Mouse (Mus musculus): ENCODE results near the gene Map2k5. TPM values are rescaled to one million over a fixed set of nuclear protein-coding genes. Genes with fewer than 3 reads are reported as not detected.
A peak's percentile ranks its signal among the peaks of the same experiment; 100 is the strongest.

The Map2k5 gene
- 10 to 100 TPM; 32.2 to 34.9 (median 34.5) TPM for total RNA-seq (2022)

DNA sequence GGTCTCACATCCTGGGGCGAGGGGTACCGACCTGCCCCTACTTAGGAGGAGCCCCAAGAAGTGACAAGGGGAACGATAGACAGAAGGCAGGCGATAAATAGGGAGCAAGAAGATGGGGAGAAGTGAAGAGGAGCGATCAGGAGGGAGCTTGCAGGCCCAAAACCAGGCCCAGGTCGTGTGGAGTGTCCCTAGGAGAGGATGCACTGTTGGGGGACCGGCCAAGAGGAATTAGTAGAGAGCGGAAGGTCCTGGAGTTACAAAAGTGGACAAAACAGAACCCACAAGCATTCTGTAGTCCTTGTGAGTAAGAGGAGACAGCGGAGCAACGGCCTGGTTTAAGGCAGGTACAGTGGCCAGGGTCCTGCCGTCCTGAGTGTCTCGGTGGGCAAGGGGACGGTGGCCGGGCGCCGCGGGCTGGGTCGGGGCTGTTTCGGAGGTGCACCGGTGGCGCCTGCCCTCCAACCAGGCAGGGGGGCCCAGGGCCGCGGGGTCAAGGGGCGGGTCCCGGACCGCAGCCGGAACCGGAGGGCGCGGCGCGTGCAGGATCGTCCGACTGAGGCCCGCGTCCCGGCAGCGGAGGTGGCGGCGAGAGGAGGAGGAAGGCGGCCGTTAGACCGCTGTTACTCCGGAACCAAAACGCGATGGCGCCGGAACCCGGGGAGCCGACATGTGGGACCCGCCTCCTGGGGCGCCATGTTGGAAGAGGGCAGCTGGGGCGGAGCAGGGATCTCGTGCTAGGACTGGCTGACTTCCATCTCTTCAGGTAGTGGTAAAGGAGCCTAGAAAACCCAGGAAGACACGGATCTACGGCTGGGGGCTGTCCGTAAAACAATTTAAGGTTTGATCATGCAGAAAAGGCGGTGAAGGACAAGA, at the start of gene Map2k5:
Gene Map2k5 (minus strand): TSS at position 633 of the 873 bp plus-strand sequence.
- peak; percentile 82 to 91 for DNase-seq (ENCODE audit: low spot score in 2 of 2)

- no peak for DNase-seq (ENCODE audit: low spot score in 2 of 2)
Observed at GRCm38 (mm10) chr9:63421096-63421736, 43.5 kb upstream of the Map2k5 start.

DNA sequence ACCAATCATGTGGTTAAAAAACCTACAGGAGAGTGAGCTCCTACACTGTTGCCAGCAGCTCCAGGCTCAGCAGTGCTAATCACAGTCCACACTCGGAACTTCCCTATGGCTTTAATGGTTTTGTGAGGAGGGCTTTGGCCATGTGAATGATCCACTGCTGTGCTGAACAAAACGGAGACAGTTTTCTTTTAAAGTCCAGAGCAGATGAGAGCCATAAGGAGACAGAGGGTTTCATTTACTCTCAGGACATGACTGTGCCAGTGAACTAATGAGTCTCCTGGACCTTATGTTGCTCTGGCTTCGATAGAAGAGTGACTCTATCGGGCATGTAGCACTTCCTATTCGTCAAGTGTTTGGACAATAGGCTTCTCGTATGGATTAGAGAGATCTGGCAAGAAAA, 42.7 kb upstream of the Map2k5 start:
- DNase-seq (ENCODE audit: low spot score in 2 of 2), result no peak

- DNase-seq (ENCODE audit: low spot score in 2 of 2), result no peak
Observed at GRCm38 (mm10) chr9:63400176-63400575, 22.5 kb upstream of the Map2k5 start.

DNA sequence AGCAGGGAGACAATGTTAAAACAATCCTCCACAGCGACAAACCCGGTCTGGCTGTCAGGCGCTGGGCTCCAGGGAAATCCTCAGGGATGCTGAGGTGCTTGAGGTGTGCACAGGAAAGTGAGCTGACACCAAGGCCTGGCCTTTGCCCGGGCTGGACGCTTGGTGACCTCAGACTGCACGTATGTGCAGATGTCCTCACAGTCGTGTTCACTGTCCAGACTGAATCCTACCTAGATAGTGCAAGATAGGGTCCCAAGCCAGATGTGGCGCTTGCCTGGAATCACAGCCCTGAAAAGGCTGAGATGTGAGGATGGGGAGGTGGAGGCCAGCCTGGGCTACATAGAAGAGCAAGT, 21.7 kb upstream of the Map2k5 start:
- DNase-seq (ENCODE audit: low spot score in 2 of 2), result no peak

- DNase-seq (ENCODE audit: low spot score in 2 of 2), result peak; percentile 89 to 90
Observed at GRCm38 (mm10) chr9:63398611-63399462, 21.1 kb upstream of the Map2k5 start, which contains the start of gene 2300009A05Rik. Gene 2300009A05Rik (minus strand): TSS chr9:63399246.

- peak in 1 of 2 experiments; percentile 33 for DNase-seq (ENCODE audit: low spot score in 2 of 2)
Observed at GRCm38 (mm10) chr9:63395612-63396011, 17.9 kb upstream of the Map2k5 start.

GRCm38 (mm10) chr9:63391307-63391706, 13.6 kb upstream of the Map2k5 start:
- DNase-seq (ENCODE audit: low spot score in 2 of 2), result no peak

- no peak for DNase-seq (ENCODE audit: low spot score in 2 of 2)
Observed at GRCm38 (mm10) chr9:63382761-63383160, 5.1 kb upstream of the Map2k5 start.

DNA sequence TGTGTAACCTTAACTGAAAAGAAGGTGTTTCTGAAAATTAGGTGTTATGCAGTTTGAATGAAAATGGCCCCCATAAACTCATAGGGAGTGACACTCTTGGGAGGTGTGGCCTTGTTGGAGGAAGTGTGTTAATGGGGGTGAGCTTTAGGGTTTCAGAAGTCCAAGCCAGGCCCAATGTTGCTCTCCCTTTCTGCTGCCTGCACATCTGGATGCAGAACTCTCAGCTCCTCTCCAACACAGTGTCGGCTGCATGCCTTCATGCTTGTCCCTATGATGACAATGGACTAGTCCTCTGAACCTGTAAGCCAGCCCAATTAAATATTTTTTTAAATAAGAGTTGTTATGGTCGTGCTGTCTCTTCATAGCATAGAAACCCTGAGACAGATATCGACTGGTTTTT, 2.6 kb upstream of the Map2k5 start:
- no peak for DNase-seq (ENCODE audit: low spot score in 2 of 2)

GRCm38 (mm10) chr9:63378174-63378573, 472 bp upstream of the Map2k5 start:
- no peak for DNase-seq (ENCODE audit: low spot score in 2 of 2)

DNA sequence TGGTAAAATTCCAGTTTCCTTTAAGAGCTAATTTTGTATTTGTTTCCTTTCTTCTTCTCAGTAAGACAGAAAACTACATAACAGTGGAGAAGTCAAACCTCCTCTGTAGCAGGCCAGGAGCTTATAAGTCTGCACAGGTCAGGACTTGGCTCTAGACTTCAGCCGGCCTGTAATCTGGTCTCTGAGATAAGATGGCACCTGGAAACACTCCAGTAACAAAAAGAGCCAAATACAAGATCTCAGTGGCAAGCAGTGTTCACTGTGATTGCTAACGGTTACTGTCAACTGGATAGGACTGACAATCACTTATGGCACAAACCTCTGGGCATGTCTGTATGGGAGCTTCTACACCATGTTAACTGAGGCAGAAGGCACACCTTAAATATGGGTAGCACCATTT, 4.4 kb downstream of the Map2k5 start:
- DNase-seq (ENCODE audit: low spot score in 2 of 2), result no peak

DNA sequence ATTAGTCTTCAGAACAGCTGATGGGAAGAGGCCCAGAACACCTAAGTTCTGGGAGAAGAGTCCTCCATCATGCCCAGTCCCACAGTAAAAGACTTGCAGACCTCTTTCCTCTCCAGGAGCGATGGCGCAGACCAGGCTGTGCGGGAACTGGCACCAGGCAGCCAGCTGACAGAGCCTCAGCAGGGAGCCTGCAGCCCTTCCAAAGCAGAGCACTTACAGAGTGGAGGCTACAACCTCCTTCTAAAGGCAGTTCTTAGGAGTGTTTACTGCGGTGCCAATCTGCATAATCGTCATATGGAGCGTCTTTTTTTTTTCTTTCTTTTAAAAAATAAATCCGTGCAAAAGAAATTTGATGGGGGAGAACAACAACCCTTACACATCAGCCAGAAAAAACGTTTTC, 5.2 kb downstream of the Map2k5 start:
- no peak for DNase-seq (ENCODE audit: low spot score in 2 of 2)

DNA sequence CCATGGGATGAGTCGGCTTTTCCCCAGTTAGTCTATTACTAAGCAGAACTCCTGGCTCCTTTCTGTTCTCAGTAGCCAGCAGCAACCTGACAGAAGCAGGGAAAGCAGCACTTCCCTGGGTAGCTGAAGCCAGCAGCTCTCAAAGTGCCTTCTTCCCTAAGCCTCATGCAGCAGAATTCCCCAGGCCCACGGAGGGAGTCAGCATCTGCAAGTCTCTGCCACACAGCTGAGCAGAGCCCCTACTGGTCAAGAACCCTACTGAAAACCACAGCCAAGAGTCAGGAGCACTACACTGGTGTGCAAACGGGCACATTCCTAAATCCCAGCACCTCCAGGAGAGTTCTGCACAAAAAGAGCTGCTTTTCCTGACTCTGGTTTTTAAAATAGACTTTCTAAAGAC, 17.3 kb downstream of the Map2k5 start:
- DNase-seq (ENCODE audit: low spot score in 2 of 2), result no peak

- DNase-seq (ENCODE audit: low spot score in 2 of 2), result no peak
Observed at GRCm38 (mm10) chr9:63359016-63359415, 18.7 kb downstream of the Map2k5 start.

DNA sequence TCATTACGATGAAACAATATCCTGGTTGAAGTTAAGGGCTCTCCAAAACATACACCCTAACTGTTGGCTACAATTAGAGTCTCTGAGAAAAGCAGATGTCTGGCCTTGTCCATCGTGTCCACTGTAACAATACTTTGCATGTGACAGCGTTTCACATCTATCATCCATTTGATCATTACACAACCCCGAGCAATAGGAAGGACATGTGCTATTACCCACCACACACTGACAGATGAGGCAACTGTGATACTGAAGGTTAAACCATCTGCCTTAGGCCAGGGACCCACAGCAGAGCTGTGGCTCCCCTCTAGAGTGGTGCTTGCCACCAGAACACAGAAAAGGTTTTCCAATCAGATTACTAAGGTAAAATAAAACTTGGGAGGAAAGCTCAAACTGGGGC, 21.0 kb downstream of the Map2k5 start:
- no peak for DNase-seq (ENCODE audit: low spot score in 2 of 2)

DNA sequence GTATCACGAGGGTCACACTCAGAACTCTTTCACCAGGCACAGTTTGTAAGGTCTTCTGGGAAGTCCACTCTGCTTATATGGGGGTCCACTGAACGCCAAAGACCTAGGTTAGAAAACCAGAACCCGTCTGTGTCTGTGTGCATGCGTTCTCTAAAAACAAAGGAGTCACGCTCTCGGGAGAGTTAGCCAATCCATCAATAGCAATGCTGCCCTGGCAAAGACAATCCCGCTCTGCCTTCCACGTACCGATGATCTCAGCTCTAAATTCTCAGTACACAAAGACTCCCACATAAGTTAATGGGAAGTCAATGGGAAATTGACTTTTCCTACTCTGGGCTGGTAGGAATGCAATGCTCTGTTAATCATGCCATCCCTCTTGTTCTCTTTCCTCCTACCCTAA, 21.4 kb downstream of the Map2k5 start:
- no peak for DNase-seq (ENCODE audit: low spot score in 2 of 2)

GRCm38 (mm10) chr9:63354168-63354567, 23.5 kb downstream of the Map2k5 start:
- no peak for DNase-seq (ENCODE audit: low spot score in 2 of 2)

- no peak for DNase-seq (ENCODE audit: low spot score in 2 of 2)
Observed at GRCm38 (mm10) chr9:63350030-63350429, 27.7 kb downstream of the Map2k5 start.

GRCm38 (mm10) chr9:63349241-63349640, 28.5 kb downstream of the Map2k5 start:
- DNase-seq (ENCODE audit: low spot score in 2 of 2), result no peak

DNA sequence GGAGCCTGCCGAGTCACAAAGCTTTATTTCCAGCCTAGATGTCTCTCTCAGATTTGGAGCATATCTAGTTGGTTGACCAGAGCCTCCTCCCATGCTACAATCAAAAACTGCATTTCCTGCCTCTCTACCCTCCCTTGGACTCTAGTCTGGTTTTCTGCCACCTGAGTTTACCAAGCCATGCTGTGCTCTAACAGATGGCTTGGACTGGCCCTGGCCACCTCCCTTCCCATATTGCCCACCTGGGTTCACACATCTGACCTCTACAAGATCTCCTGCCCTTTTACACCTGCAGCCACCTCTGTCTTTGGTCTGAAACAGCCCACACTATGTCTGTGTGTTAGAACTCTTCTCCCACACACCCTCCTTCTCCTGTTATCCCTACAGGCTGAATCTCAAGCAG, 29.6 kb downstream of the Map2k5 start:
- DNase-seq (ENCODE audit: low spot score in 2 of 2), result no peak

DNA sequence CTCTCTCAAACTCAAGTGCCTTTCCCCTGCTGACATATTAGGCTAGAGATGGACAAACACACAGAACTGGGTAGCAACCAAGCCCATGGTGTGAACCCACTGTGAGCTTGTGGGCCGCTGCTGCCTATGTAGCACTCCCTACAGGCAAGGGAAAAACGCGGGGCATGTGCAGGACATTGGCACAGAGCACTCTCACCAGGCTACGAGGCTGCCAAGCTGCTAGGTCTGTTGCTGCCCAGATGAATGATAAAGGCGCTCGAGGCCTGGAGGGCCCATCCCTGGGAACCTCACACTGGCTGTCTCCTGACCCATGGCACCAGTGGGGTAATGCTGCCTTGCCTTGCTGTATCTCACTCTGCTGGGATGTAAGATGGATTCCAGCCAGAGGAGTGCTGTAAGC, 31.7 kb downstream of the Map2k5 start:
- no peak for DNase-seq (ENCODE audit: low spot score in 2 of 2)

Measured in layer of hippocampus, adult 8-10 months (tissue).